Comparison of ENCODE assay signal across 15 mouse cellular contexts in the genomic region with DNA sequence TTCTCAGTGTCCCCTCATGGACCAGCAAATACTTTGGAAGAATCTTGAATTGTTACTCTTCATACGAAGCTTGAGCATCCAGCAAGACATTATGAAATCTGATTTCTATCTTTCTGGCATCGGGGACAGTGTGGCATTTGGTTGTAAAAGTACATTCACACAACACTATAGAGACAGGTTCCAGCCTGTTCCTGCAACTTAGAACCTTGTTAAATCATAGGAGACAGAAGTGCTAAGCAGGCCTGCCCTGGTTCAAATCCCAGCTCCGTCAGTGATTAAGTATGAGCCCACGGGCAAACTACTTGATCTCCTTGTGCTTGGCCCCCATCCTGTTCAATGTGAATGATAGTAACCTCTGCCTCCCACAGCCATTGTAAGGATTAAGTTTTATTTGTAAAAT.
"Had no signal": no experiment of that assay in that cellular context is flagged by ENCODE, and none has a peak within 500 bp of the region (broad histone marks: within the 10 kb centered on the region; RNA-seq: fewer than 3 reads in every experiment).

No protein-coding gene starts in this region.

- H3K27me3 ChIP-seq: neural tube, embryonic 13.5 days; neural tube, embryonic 15.5 days; stomach, embryonic 15.5 days had no signal

- H3K9me3 ChIP-seq: neural tube, embryonic 13.5 days; neural tube, embryonic 15.5 days; stomach, embryonic 15.5 days had no signal

- H3K27ac ChIP-seq: neural tube, embryonic 13.5 days; neural tube, embryonic 15.5 days had no signal

- H3K36me3 ChIP-seq: neural tube, embryonic 13.5 days; neural tube, embryonic 15.5 days; stomach, embryonic 15.5 days had no signal

- H3K4me2 ChIP-seq: neural tube, embryonic 13.5 days; neural tube, embryonic 15.5 days; stomach, embryonic 15.5 days had no signal

- DNase-seq: retina, postnatal 1 day; right cerebral cortex, adult 18-20 months; right cerebral cortex, postnatal 14 days; right cerebral cortex, postnatal 25 days; right cerebral cortex, postnatal 4 days; spleen, adult 18-20 months; thymus, adult 18-20 months; thymus, adult 2 months; thymus, postnatal 14 days; thymus, postnatal 25 days; thymus, postnatal 36 days; thymus, postnatal 4 days had no signal

- H3K4me3 ChIP-seq: neural tube, embryonic 13.5 days; neural tube, embryonic 15.5 days; stomach, embryonic 15.5 days had no signal

- H3K9ac ChIP-seq: neural tube, embryonic 13.5 days; neural tube, embryonic 15.5 days; stomach, embryonic 15.5 days had no signal

- H3K4me1 ChIP-seq: stomach, embryonic 15.5 days had no signal
